Mouse (Mus musculus) heart, adult 2 months (tissue): ENCODE results near the gene Sowahb.

ENCODE experiments used
- CTCF ChIP-seq: fragments of 200-600 bp; IDR thresholded peaks from 2 replicates; pipeline ENCODE4 v1.8.1; 2022; ENCODE audit warnings: antibody characterized with exemption, mild to moderate bottlenecking, moderate library complexity
- EP300 ChIP-seq: fragments of 200-500 bp; IDR thresholded peaks from 2 replicates; pipeline ENCODE4 v1.6.1; 2011; ENCODE audit warnings: low read depth, low read length, control low read depth; ENCODE audit not compliant: insufficient read depth
- POLR2A ChIP-seq: fragments of 200-500 bp; IDR thresholded peaks from 2 replicates; pipeline ENCODE4 v1.6.1; 2011; ENCODE audit warnings: mild to moderate bottlenecking, low read depth, low read length, control low read depth; ENCODE audit not compliant: insufficient read depth

DNA sequence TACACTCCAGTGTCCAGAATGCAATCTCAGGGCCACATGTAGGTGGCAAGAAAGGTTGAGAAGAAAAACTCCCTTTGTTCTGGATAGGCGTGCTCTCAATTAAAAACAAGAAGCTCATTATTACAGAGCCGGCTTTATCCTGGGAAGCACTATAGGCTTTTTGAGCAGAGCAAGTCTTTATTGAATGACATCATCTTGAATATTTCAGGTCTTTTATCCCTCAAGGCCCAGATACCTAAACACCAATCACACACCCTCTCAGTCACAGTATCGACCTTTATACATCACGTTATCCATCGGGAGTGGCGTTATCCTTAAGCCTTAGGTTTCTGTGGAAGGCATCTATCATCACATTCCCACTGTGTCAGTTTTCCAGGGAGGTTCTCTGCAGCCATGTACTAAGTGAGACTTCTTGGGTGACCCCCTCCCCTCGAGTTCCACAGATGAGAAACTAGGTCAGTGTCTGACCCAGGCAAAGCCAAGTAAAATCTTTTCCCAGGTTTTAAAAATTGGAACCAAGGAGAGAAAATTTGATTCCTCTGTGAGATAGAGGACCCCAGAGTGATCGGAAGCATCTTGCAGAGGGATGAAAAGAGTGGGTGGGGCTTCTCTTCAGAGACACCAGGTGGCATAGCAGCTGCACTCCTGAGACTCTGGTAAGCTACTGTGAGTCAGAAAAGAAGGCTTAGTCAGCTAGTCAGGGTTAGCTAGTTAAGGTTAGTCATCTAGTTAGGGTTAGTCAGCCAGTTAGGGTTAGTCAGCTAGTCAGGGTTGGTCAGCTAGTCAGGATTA lies 9.0 kb upstream of the Sowahb start:
- TF ChIP-seq CTCF (peak; percentile 47), POLR2A (no peak), EP300 (no peak)
